Mouse (Mus musculus): ENCODE measurements around the gene Ajap1.

Ajap1 gene

GRCm38 (mm10) chr4:153357539-153358242 lies 124.9 kb downstream of the Ajap1 start:
- no peak for DNase-seq (ENCODE audit: low spot score)

DNA sequence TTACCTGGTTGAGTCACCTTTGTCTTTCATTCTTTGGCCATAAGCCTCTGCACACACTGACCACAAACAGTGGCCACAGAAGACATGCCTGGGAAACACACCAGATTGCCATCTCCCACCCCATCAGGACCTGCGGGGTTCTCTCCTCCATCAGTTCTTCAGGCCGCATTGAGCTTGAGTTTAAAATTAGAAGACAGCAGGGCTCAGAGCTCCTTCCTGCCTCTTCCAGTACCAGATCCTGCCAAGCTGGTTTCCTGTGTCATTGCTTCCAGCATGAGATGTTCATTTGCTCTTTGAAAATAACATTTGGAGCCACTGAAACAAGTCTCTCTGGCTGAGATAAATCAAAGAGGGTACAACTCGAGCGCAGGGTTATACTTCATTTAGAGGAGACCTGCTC lies 126.4 kb downstream of the Ajap1 start:
- no peak for DNase-seq (ENCODE audit: low spot score)

GRCm38 (mm10) chr4:153344999-153345398 lies 137.6 kb downstream of the Ajap1 start:
- DNase-seq (ENCODE audit: low spot score): no peak

DNA sequence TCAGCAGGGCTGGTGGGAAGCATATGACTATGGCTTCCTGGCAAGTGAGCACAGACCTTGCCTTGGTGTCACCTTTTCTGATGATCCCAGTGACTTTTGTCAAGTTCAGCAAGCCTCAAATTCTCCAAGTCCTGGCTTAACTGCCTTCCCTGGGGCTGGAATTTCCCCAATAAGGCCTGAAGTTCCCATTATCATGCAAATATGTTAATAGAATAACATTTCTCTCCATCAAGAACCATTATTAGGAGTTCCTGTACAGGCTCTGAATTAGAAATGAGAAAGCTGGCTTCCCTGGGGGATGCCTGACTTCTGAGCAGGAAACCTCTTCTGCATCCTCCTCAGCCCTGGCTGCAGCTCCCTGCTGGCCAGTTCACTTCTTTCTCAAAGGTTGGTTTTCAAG lies 141.7 kb downstream of the Ajap1 start:
- DNase-seq (ENCODE audit: low spot score): no peak

DNA sequence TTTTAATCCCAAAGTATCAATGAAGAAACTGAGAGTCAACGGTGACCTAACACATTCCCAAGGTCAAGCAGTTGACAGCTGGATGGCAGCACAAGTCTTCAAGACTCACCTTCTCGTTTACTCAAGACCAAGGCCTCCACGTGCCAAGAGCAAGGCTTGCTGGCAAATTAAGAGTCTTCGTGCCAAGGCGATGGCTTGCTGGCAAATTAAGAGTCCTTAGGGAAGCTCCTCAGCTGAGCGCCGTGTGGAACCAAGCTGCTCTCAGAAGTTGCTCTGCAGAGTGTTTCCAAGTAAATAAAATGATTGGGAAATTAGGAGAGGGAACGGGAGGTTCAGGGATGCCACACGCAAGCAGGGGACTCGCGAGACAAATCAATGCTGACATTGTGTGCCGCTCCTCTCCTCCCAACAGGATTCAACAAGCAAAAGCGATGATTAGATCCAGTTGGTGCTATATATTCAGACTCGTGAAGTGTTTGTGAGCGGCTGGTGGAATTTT lies 147.3 kb downstream of the Ajap1 start:
- no peak for DNase-seq (ENCODE audit: low spot score)

GRCm38 (mm10) chr4:153327809-153328208 lies 154.8 kb downstream of the Ajap1 start:
- DNase-seq (ENCODE audit: low spot score): no peak
